Mouse (Mus musculus): Measurements from ENCODE around the gene Unc13b.

- TF ChIP-seq CTCF (IDR thresholded peaks at IDR 0.05; ENCODE audit: extremely low read depth, insufficient read depth, insufficient read length, insufficient replicate concordance) (no peak), POLR2A (IDR thresholded peaks at IDR 0.05; ENCODE audit: low read depth, low read length) (no peak)
These were observed 150.4 kb downstream of the Unc13b start for GRCm38 (mm10) chr4:43209081-43209579.

Measured in spleen, adult 2 months (tissue).